Mouse (Mus musculus) hindbrain, embryonic 10.5 days (tissue): ENCODE measurements at regions not wholly inside any gene's neighbourhood (a gene's known extent, or its start where the extent isn't known, plus 50 kb on each side); places are given as distances from the start of the nearest gene placed in this dataset.
A peak's percentile ranks its signal among the peaks of the same experiment; 100 is the strongest.

Experiments used
- DNase-seq: peaks from one replicate; pipeline ENCODE4 v3.0.0-alpha.2; 2017; ENCODE audit warnings: low spot score
- H3K27ac ChIP-seq: fragments of 300-500 bp; sonication (generic); 2 replicates; pipeline ENCODE4 v1.5.1; 2016; ENCODE audit warnings: mild to moderate bottlenecking, moderate library complexity
- H3K27me3 ChIP-seq: fragments of 300-500 bp; sonication (generic); 2 replicates; pipeline ENCODE4 v1.6.1; 2016; ENCODE audit warnings: mild to moderate bottlenecking; ENCODE audit not compliant: poor library complexity, insufficient read depth, severe bottlenecking
- H3K36me3 ChIP-seq: fragments of 300-500 bp; sonication (generic); 2 replicates; pipeline ENCODE4 v1.6.1; 2016; ENCODE audit warnings: mild to moderate bottlenecking, moderate library complexity
- H3K4me1 ChIP-seq: fragments of 300-500 bp; sonication (generic); replicated peaks from 2 replicates; pipeline ENCODE4 v1.6.1; 2016; ENCODE audit warnings: mild to moderate bottlenecking
- H3K4me3 ChIP-seq: fragments of 300-500 bp; sonication (generic); 2 replicates; pipeline ENCODE4 v1.5.1; 2016; ENCODE audit warnings: mild to moderate bottlenecking, moderate library complexity
- H3K9me3 ChIP-seq: fragments of 300-500 bp; sonication (generic); 2 replicates; pipeline ENCODE4 v1.6.1; 2016; ENCODE audit warnings: mild to moderate bottlenecking, moderate library complexity
- WGBS: fragments of 180-500 bp; shearing (Covaris S2); methylation state at CpG from one replicate; pipeline ENCODE4 v1.1.7; 2016; 5-methylcytosine and 5-hydroxymethylcytosine counted together

DNA sequence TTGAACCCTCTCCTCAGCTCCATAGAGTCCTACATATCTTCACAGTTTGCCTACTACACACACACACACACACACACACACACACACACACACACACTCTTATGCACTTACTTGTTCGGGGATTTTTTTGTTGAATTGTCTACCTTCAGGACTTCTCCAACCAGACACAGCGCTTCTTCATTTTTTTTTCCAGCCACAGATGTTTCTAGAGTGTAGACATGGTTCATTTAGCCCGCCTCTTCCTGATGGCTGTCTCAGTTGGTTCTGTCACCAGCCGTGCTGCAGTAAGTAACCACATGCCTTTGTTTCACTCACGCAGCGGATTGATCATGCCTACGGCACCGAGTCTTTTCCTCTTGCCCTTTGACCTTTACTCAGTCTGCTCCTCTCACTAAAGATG is 282.1 kb downstream of the Bcor start:
- 59% methylated on average over 8 of the region's 8 CpGs for WGBS
- Histone ChIP-seq H3K9me3 (no peaks in the 10 kb centered on the region), H3K36me3 (no peaks in the 10 kb centered on the region), H3K4me3 (no peak overlapping the region), H3K4me1 (no peaks in the 10 kb centered on the region), H3K27me3 (peaks cover 71% of the 10 kb centered on the region), H3K27ac (no peak overlapping the region)
- DNase-seq: no peak

GRCm38 (mm10) chrX:11880972-11881371 is 279.2 kb downstream of the Bcor start:
- Histone ChIP-seq H3K9me3 (no peaks in the 10 kb centered on the region), H3K27ac (no peak overlapping the region), H3K4me1 (no peaks in the 10 kb centered on the region), H3K27me3 (peaks cover 75% of the 10 kb centered on the region), H3K4me3 (no peak overlapping the region), H3K36me3 (no peaks in the 10 kb centered on the region)
- 76% methylated on average over 1 of the region's 1 CpGs for WGBS
- DNase-seq: no peak

DNA sequence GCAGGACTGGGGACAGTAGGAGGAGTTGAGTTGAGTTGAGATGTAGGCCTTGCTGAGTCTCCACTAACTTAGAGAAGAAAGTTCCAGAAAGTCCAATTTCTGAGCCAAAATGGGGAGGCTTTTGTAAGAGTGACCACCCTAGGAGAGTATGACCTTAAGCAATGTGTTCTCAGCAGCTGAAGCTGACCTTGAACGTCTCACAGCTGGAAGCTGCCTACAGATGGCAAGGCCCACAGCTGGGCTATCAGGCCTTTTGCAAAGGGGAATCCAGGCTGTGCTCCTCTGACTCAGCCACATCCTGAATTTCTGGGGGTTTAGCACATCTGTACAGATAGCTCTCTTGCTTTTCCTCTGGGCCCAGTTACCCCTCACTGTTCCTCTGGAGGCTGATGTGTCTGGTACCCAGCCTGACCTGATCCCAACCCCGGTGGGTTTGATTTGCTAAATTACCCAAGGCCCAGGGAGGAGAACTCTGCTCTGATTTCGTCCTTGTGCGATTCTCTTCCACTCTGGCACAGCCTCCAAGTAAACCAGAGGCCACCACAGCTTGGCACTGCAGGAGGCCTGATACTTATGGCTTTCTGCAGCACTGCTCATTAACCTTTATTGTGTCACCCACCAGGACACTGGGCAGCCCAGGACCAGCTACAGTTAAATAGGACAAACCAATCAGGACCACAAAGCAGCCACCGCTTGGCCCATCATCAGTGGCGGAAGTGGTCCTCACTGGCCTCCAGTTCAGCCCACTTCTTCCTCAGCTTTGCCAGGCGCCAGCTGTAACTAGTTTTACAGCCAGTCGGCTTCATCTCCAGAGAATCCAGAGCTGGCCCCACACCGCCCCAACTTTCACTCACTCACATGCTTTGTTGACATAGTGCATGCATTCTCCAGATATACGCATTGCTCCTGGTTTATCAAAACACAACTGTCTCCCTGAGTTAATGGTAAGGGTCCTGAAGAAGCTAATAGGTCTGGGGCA is 276.1 kb downstream of the Bcor start:
- Histone ChIP-seq H3K27me3 (peaks cover 81% of the 10 kb centered on the region), H3K27ac (no peak overlapping the region), H3K9me3 (no peaks in the 10 kb centered on the region), H3K4me1 (no peaks in the 10 kb centered on the region), H3K36me3 (no peaks in the 10 kb centered on the region), H3K4me3 (no peak overlapping the region)
- 60% methylated on average over 10 of the region's 10 CpGs for WGBS
- DNase-seq: no peak

- Histone ChIP-seq H3K4me1 (peaks cover 14% of the 10 kb centered on the region), H3K9me3 (no peaks in the 10 kb centered on the region), H3K27ac (no peak overlapping the region), H3K27me3 (peaks cover 95% of the 10 kb centered on the region), H3K4me3 (no peak overlapping the region), H3K36me3 (no peaks in the 10 kb centered on the region)
- WGBS: 85% methylated on average over 5 of the region's 5 CpGs
- DNase-seq: no peak
Measured at GRCm38 (mm10) chrX:11892396-11892795, 267.8 kb downstream of the Bcor start.

GRCm38 (mm10) chrX:11893606-11894279 is 266.4 kb downstream of the Bcor start:
- peaks cover 96% of the 10 kb centered on the region for H3K27me3 ChIP-seq
- H3K9me3 ChIP-seq: no peaks in the 10 kb centered on the region
- H3K36me3 ChIP-seq: no peaks in the 10 kb centered on the region
- no peak overlapping the region for H3K4me3 ChIP-seq
- H3K4me1 ChIP-seq: peaks cover 14% of the 10 kb centered on the region
- WGBS: 64% methylated on average over 9 of the region's 10 CpGs
- DNase-seq: no peak
- no peak overlapping the region for H3K27ac ChIP-seq

DNA sequence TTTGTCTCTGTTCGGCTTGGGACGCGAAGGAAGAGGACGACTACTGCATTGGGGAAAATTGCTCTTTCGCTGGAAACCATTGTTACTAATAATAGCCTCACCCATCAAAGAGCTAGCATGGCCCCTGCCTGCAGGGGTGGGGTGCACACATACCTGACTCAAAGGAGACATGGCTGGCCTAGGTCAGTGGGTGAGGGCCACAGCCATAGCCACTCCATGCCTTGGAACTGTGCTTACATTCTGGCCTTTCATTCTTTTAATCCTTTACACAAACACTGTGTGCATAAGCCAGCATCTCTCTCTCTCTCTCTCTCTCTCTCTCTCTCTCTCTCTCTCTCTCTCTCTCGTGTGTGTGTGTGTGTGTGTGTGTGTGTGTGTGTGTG is 265.9 kb downstream of the Bcor start:
- no peak overlapping the region for H3K27ac ChIP-seq
- peaks cover 14% of the 10 kb centered on the region for H3K4me1 ChIP-seq
- no peak for DNase-seq
- 74% methylated on average over 5 of the region's 6 CpGs for WGBS
- H3K9me3 ChIP-seq: no peaks in the 10 kb centered on the region
- peaks cover 96% of the 10 kb centered on the region for H3K27me3 ChIP-seq
- H3K4me3 ChIP-seq: no peak overlapping the region
- no peaks in the 10 kb centered on the region for H3K36me3 ChIP-seq

DNA sequence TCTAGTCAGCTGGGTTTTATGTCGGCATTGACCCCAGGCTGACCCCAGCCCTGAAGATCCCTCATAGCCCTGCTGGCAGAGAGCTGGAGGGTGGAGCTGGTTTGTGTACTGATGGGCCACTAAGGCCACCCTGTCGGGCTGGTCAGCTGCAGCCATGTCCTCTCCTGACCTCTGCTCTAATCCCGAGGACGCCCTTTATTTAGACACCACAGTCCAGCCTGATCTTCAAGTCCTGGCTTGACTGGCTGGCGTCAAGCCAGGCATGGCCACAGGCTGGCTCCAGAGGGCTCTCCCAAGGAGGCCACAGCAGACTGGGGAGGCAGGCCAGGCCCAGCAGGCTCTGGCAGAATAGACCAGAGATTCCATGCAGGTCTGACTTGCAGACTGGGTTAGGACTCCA is 264.8 kb downstream of the Bcor start:
- H3K4me1 ChIP-seq: peaks cover 14% of the 10 kb centered on the region
- H3K27me3 ChIP-seq: peaks cover 96% of the 10 kb centered on the region
- peak; percentile 18 for DNase-seq
- no peak overlapping the region for H3K4me3 ChIP-seq
- H3K9me3 ChIP-seq: no peaks in the 10 kb centered on the region
- WGBS: 34% methylated on average over 5 of the region's 5 CpGs
- H3K27ac ChIP-seq: no peak overlapping the region
- H3K36me3 ChIP-seq: no peaks in the 10 kb centered on the region

DNA sequence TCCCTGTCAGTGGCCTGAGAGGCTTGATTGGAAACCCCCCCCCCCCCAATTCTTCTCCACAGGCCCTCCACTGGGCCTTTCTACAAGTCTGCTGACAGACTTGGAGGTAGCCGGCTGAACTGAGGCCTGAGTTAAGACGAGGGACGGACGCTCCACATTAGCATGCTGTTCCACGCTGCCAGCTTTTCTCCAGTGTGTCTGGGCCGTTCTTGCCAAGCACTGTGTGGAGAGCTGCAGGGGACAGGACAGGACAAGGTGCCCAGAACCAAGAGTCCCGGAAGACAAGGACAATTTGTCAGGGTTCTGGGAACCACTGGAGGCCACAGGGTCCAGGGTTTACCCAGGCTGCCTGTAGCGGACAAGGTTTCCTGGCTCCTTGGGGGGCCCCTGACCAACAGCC is 261.9 kb downstream of the Bcor start:
- H3K4me1 ChIP-seq: peaks cover 14% of the 10 kb centered on the region
- no peak overlapping the region for H3K4me3 ChIP-seq
- no peaks in the 10 kb centered on the region for H3K36me3 ChIP-seq
- 76% methylated on average over 8 of the region's 8 CpGs for WGBS
- peaks cover 95% of the 10 kb centered on the region for H3K27me3 ChIP-seq
- no peaks in the 10 kb centered on the region for H3K9me3 ChIP-seq
- no peak for DNase-seq
- no peak overlapping the region for H3K27ac ChIP-seq

DNA sequence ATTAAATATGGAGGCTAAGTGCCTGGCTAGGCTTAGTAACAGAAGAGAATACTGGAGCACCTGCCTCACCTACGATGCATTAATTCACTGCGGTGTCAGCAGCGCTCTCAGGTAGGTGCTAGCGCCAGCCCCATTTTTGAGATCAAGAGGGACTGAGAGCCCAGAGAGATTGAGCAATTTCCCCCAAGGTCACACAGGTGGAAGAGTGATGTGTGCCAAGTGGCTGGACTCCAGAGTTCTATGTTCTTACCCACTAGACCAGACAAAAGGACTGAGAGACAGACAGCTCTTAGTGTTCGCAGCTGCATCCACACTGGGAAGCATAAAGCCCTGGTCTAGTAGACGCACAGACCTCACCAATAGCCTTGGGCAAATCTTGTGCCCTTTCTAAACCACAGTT is 261.1 kb downstream of the Bcor start:
- Histone ChIP-seq H3K27me3 (peaks cover 95% of the 10 kb centered on the region), H3K4me1 (peaks cover 8% of the 10 kb centered on the region), H3K36me3 (no peaks in the 10 kb centered on the region), H3K4me3 (no peak overlapping the region), H3K9me3 (no peaks in the 10 kb centered on the region), H3K27ac (no peak overlapping the region)
- WGBS: 85% methylated on average over 6 of the region's 6 CpGs
- DNase-seq: no peak

GRCm38 (mm10) chrX:11899914-11900313 is 260.2 kb downstream of the Bcor start:
- H3K36me3 ChIP-seq: no peaks in the 10 kb centered on the region
- H3K27me3 ChIP-seq: peaks cover 97% of the 10 kb centered on the region
- H3K9me3 ChIP-seq: no peaks in the 10 kb centered on the region
- H3K27ac ChIP-seq: no peak overlapping the region
- no peak overlapping the region for H3K4me3 ChIP-seq
- no peak for DNase-seq
- H3K4me1 ChIP-seq: peaks cover 6% of the 10 kb centered on the region; the same call in 1 of the 2 replicates
- 48% methylated on average over 3 of the region's 3 CpGs for WGBS

- H3K27me3 ChIP-seq: peaks cover 93% of the 10 kb centered on the region
- 82% methylated on average over 5 of the region's 5 CpGs for WGBS
- no peaks in the 10 kb centered on the region for H3K4me1 ChIP-seq
- no peaks in the 10 kb centered on the region for H3K36me3 ChIP-seq
- H3K27ac ChIP-seq: no peak overlapping the region
- no peak overlapping the region for H3K4me3 ChIP-seq
- H3K9me3 ChIP-seq: no peaks in the 10 kb centered on the region
- no peak for DNase-seq
Measured at GRCm38 (mm10) chrX:11901791-11902190, 258.4 kb downstream of the Bcor start.

GRCm38 (mm10) chrX:11903116-11903700 is 256.9 kb downstream of the Bcor start:
- no peak overlapping the region for H3K27ac ChIP-seq
- DNase-seq: no peak
- H3K4me1 ChIP-seq: 0 out of 2 replicates have a peak, but pooled peaks cover 3% of the 10 kb centered on the region
- no peaks in the 10 kb centered on the region for H3K9me3 ChIP-seq
- no peaks in the 10 kb centered on the region for H3K36me3 ChIP-seq
- H3K4me3 ChIP-seq: no peak overlapping the region
- H3K27me3 ChIP-seq: peaks cover 89% of the 10 kb centered on the region
- 91% methylated on average over 4 of the region's 4 CpGs for WGBS

DNA sequence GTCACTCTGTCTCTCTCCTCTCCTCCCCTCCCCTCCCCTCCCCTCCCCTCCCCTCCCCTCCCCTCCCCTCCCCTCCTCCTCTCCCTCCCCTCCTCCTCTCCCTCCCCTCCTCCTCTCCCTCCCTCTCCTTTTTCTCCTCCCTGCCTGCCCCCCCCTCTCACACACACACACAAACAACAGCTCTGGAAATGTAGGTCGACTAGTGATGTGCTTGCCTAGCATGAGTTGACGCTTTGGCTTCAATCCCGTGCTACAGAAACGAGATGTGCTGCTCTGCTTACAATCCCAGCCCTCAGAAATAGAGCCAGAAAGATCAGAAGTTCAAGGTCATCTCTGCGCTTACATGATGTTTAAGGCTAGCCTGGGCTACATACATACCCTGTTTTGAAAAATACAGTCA is 254.9 kb downstream of the Bcor start:
- H3K4me1 ChIP-seq: 0 out of 2 replicates have a peak, but pooled peaks cover 3% of the 10 kb centered on the region
- no peak overlapping the region for H3K27ac ChIP-seq
- 77% methylated on average over 5 of the region's 5 CpGs for WGBS
- peaks cover 85% of the 10 kb centered on the region for H3K27me3 ChIP-seq
- no peak for DNase-seq
- no peaks in the 10 kb centered on the region for H3K36me3 ChIP-seq
- H3K4me3 ChIP-seq: no peak overlapping the region
- no peaks in the 10 kb centered on the region for H3K9me3 ChIP-seq
